Mouse (Mus musculus) MEL (cell line): Measurements from ENCODE around the gene Oxt. TPM values are rescaled to one million over a fixed set of nuclear protein-coding genes. Genes with fewer than 3 reads are reported as not detected.

Source experiments
- DNase-seq: peaks from one replicate; pipeline ENCODE4 v3.0.0; 2011; ENCODE audit warnings: low read depth, low spot score
- H3K27ac ChIP-seq: 2 replicates; pipeline ENCODE4 v1.5.1; 2012; ENCODE audit warnings: low read depth, mild to moderate bottlenecking, control low read depth, low read length, moderate library complexity; ENCODE audit not compliant: control insufficient read depth
- H3K27me3 ChIP-seq, 2 experiments: fragments of 150-350 bp in 1 of 2; sonication (generic) in 1 of 2; 2 replicates each; pipeline ENCODE4 v1.6.1; 2012; ENCODE audit warnings: low read length in 2 of 2, mild to moderate bottlenecking in 2 of 2, improper control_type of control experiment in 1 of 2, moderate library complexity in 1 of 2; ENCODE audit not compliant: insufficient read depth in 2 of 2, control insufficient read depth in 1 of 2
- H3K36me3 ChIP-seq, 2 experiments: 2 replicates each; pipeline ENCODE4 v1.6.1; 2012 to 2014; ENCODE audit warnings: low read length in 2 of 2, improper control_type of control experiment in 1 of 2, inconsistent platforms in 1 of 2, mild to moderate bottlenecking in 1 of 2; ENCODE audit not compliant: insufficient read depth in 2 of 2, control insufficient read depth in 1 of 2
- H3K4me1 ChIP-seq, 2 experiments: fragments of 150-350 bp in 1 of 2; sonication (generic) in 1 of 2; 2 replicates each; pipeline ENCODE4 v1.6.1; 2012; ENCODE audit warnings: low read length in 2 of 2, improper control_type of control experiment in 1 of 2, mild to moderate bottlenecking in 1 of 2; ENCODE audit not compliant: insufficient read depth in 2 of 2, control insufficient read depth in 1 of 2
- H3K4me3 ChIP-seq, 2 experiments: fragments of 150-350 bp in 1 of 2; sonication (generic) in 1 of 2; 2 replicates each; pipeline ENCODE4 v1.5.1; 2012; ENCODE audit warnings: low read depth in 2 of 2, low read length in 2 of 2, mild to moderate bottlenecking in 2 of 2, moderate library complexity in 2 of 2, control low read depth in 1 of 2, improper control_type of control experiment in 1 of 2; ENCODE audit not compliant: control insufficient read depth in 1 of 2, insufficient read depth in 1 of 2
- H3K79me2 ChIP-seq: 2 replicates; pipeline ENCODE4 v1.6.1; 2012; ENCODE audit warnings: mild to moderate bottlenecking, low read length, moderate library complexity; ENCODE audit not compliant: control insufficient read depth, poor library complexity, insufficient read depth
- H3K9ac ChIP-seq: 2 replicates; pipeline ENCODE4 v1.6.1; 2012; ENCODE audit warnings: low read depth, mild to moderate bottlenecking, control low read depth, low read length, moderate library complexity; ENCODE audit not compliant: control insufficient read depth, poor library complexity, severe bottlenecking
- H3K9me3 ChIP-seq: fragments of 150-350 bp; sonication (generic); replicated peaks from 2 replicates; pipeline ENCODE4 v1.6.1; 2012; ENCODE audit warnings: mild to moderate bottlenecking, low read length, improper control_type of control experiment, moderate library complexity; ENCODE audit not compliant: insufficient read depth
- BHLHE40 ChIP-seq: IDR thresholded peaks from 2 replicates; pipeline ENCODE4 v1.6.1; 2012; ENCODE audit warnings: low read depth, mild to moderate bottlenecking, inconsistent platforms, low read length, improper control_type of control experiment, borderline replicate concordance
- CHD1 ChIP-seq: IDR thresholded peaks from 2 replicates; pipeline ENCODE4 v1.6.1; 2012; ENCODE audit warnings: low read depth, mild to moderate bottlenecking, inconsistent platforms, low read length, improper control_type of control experiment
- HCFC1 ChIP-seq: IDR thresholded peaks from 2 replicates; pipeline ENCODE4 v1.6.1; 2012; ENCODE audit warnings: low read depth, mild to moderate bottlenecking, inconsistent platforms, low read length, improper control_type of control experiment, moderate library complexity
- KAT2A ChIP-seq: conservative IDR thresholded peaks from 2 replicates; pipeline ENCODE4 v1.6.1; 2012; ENCODE audit warnings: low read depth, low read length, improper control_type of control experiment, inconsistent platforms
- MAFK ChIP-seq: IDR thresholded peaks from 2 replicates; pipeline ENCODE4 v1.6.1; 2011; ENCODE audit warnings: low read depth, mild to moderate bottlenecking, low read length, improper control_type of control experiment, borderline replicate concordance
- MAZ ChIP-seq: IDR thresholded peaks from 2 replicates; pipeline ENCODE4 v1.6.1; 2012; ENCODE audit warnings: low read depth, mild to moderate bottlenecking, inconsistent platforms, low read length, improper control_type of control experiment
- MXI1 ChIP-seq: IDR thresholded peaks from 2 replicates; pipeline ENCODE4 v1.6.1; 2011; ENCODE audit warnings: mild to moderate bottlenecking, low read depth, low read length, improper control_type of control experiment
- MYB ChIP-seq: IDR thresholded peaks from 2 replicates; pipeline ENCODE4 v1.6.1; 2011; ENCODE audit warnings: mild to moderate bottlenecking, low read depth, low read length, improper control_type of control experiment
- NELFE ChIP-seq: IDR thresholded peaks from 2 replicates; pipeline ENCODE4 v1.6.1; 2011; ENCODE audit warnings: low read depth, low read length, improper control_type of control experiment
- POLR2AphosphoS2 ChIP-seq: IDR thresholded peaks from 2 replicates; pipeline ENCODE4 v1.6.1; 2011; ENCODE audit warnings: low read length, improper control_type of control experiment
- POLR2AphosphoS5 ChIP-seq: IDR thresholded peaks from 2 replicates; pipeline ENCODE4 v1.6.1; 2012; ENCODE audit warnings: low read depth, borderline replicate concordance, mild to moderate bottlenecking, inconsistent platforms, low read length, moderate library complexity, mixed read lengths
- SIN3A ChIP-seq: IDR thresholded peaks from 2 replicates; pipeline ENCODE4 v1.6.1; 2012; ENCODE audit warnings: low read length, improper control_type of control experiment, inconsistent platforms
- SMC3 ChIP-seq: IDR thresholded peaks from 2 replicates; pipeline ENCODE4 v1.6.1; 2011; ENCODE audit warnings: low read depth, low read length, improper control_type of control experiment
- TCF12 ChIP-seq: IDR thresholded peaks from 2 replicates; pipeline ENCODE4 v1.6.1; 2014; ENCODE audit warnings: low read depth, mild to moderate bottlenecking, inconsistent platforms, low read length, improper control_type of control experiment, moderate library complexity
- USF2 ChIP-seq, 2 experiments: IDR thresholded peaks; 2 replicates each; pipeline ENCODE4 v1.6.1; 2011 to 2012; ENCODE audit warnings: improper control_type of control experiment in 2 of 2, low read length in 2 of 2, borderline replicate concordance in 1 of 2, inconsistent platforms in 1 of 2, low read depth in 1 of 2, mild to moderate bottlenecking in 1 of 2; ENCODE audit not compliant: insufficient read depth in 1 of 2
- ZC3H11A ChIP-seq: IDR thresholded peaks from 2 replicates; pipeline ENCODE4 v1.6.1; 2012; ENCODE audit warnings: low read depth, mild to moderate bottlenecking, inconsistent platforms, low read length, improper control_type of control experiment
- ZKSCAN1 ChIP-seq: IDR thresholded peaks from 2 replicates; pipeline ENCODE4 v1.6.1; 2012; ENCODE audit warnings: low read depth, mild to moderate bottlenecking, inconsistent platforms, low read length, improper control_type of control experiment, moderate library complexity
- ZMIZ1 ChIP-seq: IDR thresholded peaks from 2 replicates; pipeline ENCODE4 v1.6.1; 2012; ENCODE audit warnings: low read depth, mild to moderate bottlenecking, inconsistent platforms, low read length, improper control_type of control experiment, moderate library complexity
- polyA plus RNA-seq, 2 experiments: library from polyadenylated mRNA; stranded (reverse) in 1 of 2; unstranded in 1 of 2; fragments of >175 nt in 1 of 2; fragments of >200 nt in 1 of 2; gene quantifications; 2 replicates each; pipeline versions ENCODE4 v1.2.1 to v1.2.4; 2012; ENCODE audit warnings: low replicate concordance in 2 of 2, low read depth in 1 of 2; ENCODE audit not compliant: insufficient read length in 2 of 2, insufficient read depth in 1 of 2, missing spikeins in 1 of 2
- total RNA-seq: library from RNA; depleted of rRNA; stranded (reverse); fragments of 300-350 nt; gene quantifications from 2 replicates; pipeline ENCODE4 v1.2.3, GENCODE M21; 2012

Gene Oxt
- total and polyA plus RNA-seq, 3 experiments = 0.14 TPM; not detected in 2

- TF ChIP-seq USF2 (IDR thresholded peaks at IDR 0.05; ENCODE audit: borderline replicate concordance in 1 of 2, insufficient read depth in 1 of 2, low read depth in 1 of 2, low read length in 2 of 2) = no peak
Measured at GRCm38 (mm10) chr2:130532201-130532600, 43.8 kb upstream of the Oxt start (continued).

- no peak overlapping the region for H3K9ac ChIP-seq
- no peaks in the 10 kb centered on the region for H3K27me3 ChIP-seq
- no peak for DNase-seq
- TF ChIP-seq MAZ (no peak), BHLHE40 (no peak), MYB (no peak), ZMIZ1 (no peak), TCF12 (no peak), ZC3H11A (no peak), SMC3 (no peak), CHD1 (no peak), MAFK (no peak), HCFC1 (no peak)
- H3K4me3 ChIP-seq = no peak overlapping the region
- peaks cover 2 to 12% of the 10 kb centered on the region in 2 experiments for H3K4me1 ChIP-seq
- H3K9me3 ChIP-seq = no peaks in the 10 kb centered on the region
- H3K79me2 ChIP-seq = no peaks in the 10 kb centered on the region
- no peak overlapping the region for H3K27ac ChIP-seq
- peaks cover 2 to 6% of the 10 kb centered on the region in 2 experiments; a peak in 2 of 4 replicates for H3K36me3 ChIP-seq
Measured at GRCm38 (mm10) chr2:130535017-130535416, 41.0 kb upstream of the Oxt start.

- no peak overlapping the region for H3K27ac ChIP-seq
- H3K4me3 ChIP-seq = no peak overlapping the region
- TF ChIP-seq KAT2A = no peak
- TF ChIP-seq HCFC1 = no peak
- no peak for TF ChIP-seq NELFE
- no peak for TF ChIP-seq SMC3
- no peak for TF ChIP-seq POLR2AphosphoS2
- TF ChIP-seq POLR2AphosphoS5 = no peak
- TF ChIP-seq BHLHE40 = no peak
- TF ChIP-seq MXI1 = no peak
- no peak for TF ChIP-seq ZKSCAN1
- TF ChIP-seq ZMIZ1 = no peak
- no peak for TF ChIP-seq SIN3A
- no peaks in the 10 kb centered on the region for H3K9me3 ChIP-seq
- no peaks in the 10 kb centered on the region for H3K27me3 ChIP-seq
- no peak overlapping the region for H3K9ac ChIP-seq
- no peaks in the 10 kb centered on the region for H3K79me2 ChIP-seq
- H3K4me1 ChIP-seq = peaks cover 2 to 13% of the 10 kb centered on the region in 2 experiments
- DNase-seq = no peak
- peaks cover 2 to 6% of the 10 kb centered on the region in 2 experiments; a peak in 2 of 4 replicates for H3K36me3 ChIP-seq
Measured at GRCm38 (mm10) chr2:130536890-130537289, 39.1 kb upstream of the Oxt start.
